Mouse (Mus musculus): ENCODE results near the gene Ifitm6. TPM values are rescaled to one million over a fixed set of nuclear protein-coding genes. Genes with fewer than 3 reads are reported as not detected.
"Not testable (repeated sequence)": the region's sequence is repeated elsewhere in the genome, so short reads cannot be mapped to it uniquely, and the experiment has no call there.

The Ifitm6 gene
- polyA plus RNA-seq (2017; shearing (Covaris generic)), result not detected

- ATAC-seq, result not testable (repeated sequence)
Measured at GRCm38 (mm10) chr7:141017824-141018223, at the start of gene Ifitm6. Gene Ifitm6, minus strand, starts transcription at chr7:141017924.

GRCm38 (mm10) chr7:141064576-141064975, 46.9 kb upstream of the Ifitm6 start:
- no peak for ATAC-seq

DNA sequence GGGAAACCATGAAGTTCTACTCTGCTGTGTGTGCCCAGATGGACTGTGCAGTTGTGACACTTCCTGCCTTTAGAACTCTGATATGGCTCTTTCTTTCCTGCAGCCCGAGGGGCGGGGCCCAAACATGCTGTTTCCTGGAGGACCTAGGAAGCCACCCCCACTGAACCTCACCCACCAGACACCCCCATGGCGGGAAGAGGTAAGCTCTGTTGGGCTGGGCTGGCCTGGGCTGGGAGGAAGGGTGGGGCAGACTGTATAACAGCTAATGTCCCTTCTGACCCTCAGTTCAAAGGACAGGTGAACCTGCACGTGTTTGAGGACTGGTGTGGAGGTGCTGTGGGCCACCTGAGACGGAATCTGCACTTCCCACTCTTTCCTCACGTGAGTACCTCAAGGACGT, 46.5 kb upstream of the Ifitm6 start:
- peak; percentile 69 for ATAC-seq

GRCm38 (mm10) chr7:141063353-141063752, 45.6 kb upstream of the Ifitm6 start:
- no peak for ATAC-seq

- no peak for ATAC-seq
Measured at GRCm38 (mm10) chr7:141062525-141062924, 44.8 kb upstream of the Ifitm6 start.

GRCm38 (mm10) chr7:141061269-141061692, 43.6 kb upstream of the Ifitm6 start:
- ATAC-seq, result peak; percentile 19

- peak; percentile 61 for ATAC-seq
Measured at GRCm38 (mm10) chr7:141060426-141061242, 42.9 kb upstream of the Ifitm6 start, which contains the start of gene B4galnt4. Gene B4galnt4, plus strand, starts transcription at chr7:141061104.

DNA sequence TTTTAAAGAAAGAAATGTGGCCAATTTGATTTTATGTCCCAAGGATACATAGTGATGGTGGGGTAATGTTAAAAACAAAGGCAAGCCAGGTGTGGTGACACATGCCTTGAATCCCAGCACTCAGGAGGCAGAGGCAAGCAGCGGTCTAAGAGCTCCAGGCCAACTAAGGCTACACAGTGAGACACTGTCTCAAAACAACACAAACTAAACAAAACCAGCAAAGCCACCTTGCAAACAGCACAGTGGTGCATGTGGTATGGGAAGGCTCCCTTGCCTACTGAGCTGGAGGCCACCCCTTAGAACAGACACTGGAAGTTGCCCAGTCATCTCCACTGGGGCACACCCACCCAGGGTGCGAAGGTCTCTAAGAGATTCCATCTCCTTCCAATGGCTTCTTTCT, 42.2 kb upstream of the Ifitm6 start:
- ATAC-seq, result no peak

DNA sequence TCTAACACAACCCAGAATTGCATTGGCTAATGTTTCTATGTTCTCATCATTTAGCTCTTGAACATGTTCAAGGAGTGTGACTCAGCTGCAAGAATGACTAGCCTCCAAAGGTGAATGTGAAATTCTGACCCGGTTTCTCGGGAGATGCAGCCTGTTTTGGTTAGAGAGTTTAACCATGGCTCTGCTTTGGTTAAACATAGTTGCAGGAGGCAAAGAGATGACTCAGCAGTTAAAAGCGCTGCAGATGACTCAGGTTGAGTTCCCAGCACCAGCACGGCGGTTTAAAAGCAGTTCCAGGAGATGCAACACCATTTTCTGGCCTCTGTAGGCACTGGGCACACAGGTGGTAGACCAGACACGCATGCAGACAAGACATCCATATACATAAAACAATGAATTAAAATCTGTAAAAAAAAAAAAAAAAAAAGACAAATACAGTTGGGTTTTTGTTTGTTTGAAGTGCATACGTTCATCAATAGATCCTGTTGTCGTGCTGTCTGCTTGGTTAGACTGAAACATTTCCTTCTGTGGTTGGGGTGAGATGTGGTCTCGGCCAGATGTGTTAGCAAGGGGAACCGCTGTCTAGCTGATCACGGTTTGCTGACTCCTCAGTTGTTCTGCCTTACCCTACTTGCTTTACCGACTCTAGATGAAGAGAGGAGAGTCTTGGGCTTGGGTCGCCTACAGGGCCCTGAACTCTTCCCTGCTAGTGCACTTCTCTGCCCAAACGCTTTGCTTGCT, 41.0 kb upstream of the Ifitm6 start:
- ATAC-seq, result peak; percentile 70

DNA sequence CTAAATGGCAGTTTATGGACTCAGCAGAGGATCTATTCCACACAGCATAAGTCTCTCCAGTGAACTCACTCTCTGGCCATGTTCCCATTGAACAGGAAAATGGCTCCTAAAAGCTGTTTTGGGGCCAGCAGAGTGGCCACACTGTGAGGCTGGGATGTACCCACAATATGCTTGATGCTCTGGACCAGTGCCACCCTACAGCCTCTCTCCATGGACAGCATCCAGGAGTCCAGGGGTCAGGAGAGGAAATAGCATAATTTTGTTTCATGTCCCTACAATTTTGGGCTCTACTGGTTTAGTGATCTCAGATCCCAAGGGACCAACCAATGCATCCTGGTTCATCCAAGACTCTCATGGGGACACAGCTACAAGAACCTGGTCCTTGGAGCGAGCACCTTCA, 39.8 kb upstream of the Ifitm6 start:
- ATAC-seq, result no peak

DNA sequence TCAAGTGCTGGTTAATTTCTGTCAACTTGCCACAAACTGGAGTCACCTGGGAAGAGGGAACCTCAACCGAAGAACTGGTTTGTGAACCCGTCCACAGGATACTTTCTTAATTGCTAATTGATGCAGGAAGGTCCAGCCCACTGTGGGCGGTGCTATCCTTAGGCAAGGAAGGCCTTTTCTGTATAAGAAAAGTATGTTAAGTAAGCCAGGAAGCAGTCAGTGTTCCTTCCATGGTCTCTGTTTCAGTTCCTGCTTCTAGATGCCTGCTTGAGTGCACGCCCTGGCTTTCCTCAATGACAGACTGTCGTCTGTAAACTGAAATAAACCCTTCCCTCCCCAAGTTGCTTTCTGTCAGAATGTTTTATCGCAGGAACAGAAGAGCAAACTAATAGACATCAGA, 39.3 kb upstream of the Ifitm6 start:
- ATAC-seq, result no peak

DNA sequence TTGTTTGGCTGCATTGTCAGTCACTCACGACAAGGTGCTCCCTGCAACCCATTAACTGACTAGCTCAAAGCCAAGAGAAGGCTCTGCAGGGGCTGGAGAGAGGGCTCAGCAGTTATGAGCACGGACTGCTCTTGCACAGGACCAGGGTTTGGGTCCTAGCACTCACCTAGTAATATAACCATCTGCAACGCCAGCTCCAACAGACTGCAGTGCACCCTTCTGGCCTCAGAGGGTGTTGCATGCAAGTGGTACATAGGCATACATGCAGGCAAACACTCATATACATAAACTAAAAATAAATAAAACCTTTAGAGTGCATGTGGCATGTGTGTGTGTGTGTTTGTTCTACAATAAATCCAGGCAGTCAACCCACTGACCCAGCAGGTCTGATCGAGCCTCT, 38.1 kb upstream of the Ifitm6 start:
- no peak for ATAC-seq

GRCm38 (mm10) chr7:141052421-141052820, 34.7 kb upstream of the Ifitm6 start:
- no peak for ATAC-seq

GRCm38 (mm10) chr7:141052016-141052415, 34.3 kb upstream of the Ifitm6 start:
- no peak for ATAC-seq

GRCm38 (mm10) chr7:141051060-141051685, 33.4 kb upstream of the Ifitm6 start:
- ATAC-seq, result no peak

GRCm38 (mm10) chr7:141049326-141049725, 31.6 kb upstream of the Ifitm6 start:
- no peak for ATAC-seq

DNA sequence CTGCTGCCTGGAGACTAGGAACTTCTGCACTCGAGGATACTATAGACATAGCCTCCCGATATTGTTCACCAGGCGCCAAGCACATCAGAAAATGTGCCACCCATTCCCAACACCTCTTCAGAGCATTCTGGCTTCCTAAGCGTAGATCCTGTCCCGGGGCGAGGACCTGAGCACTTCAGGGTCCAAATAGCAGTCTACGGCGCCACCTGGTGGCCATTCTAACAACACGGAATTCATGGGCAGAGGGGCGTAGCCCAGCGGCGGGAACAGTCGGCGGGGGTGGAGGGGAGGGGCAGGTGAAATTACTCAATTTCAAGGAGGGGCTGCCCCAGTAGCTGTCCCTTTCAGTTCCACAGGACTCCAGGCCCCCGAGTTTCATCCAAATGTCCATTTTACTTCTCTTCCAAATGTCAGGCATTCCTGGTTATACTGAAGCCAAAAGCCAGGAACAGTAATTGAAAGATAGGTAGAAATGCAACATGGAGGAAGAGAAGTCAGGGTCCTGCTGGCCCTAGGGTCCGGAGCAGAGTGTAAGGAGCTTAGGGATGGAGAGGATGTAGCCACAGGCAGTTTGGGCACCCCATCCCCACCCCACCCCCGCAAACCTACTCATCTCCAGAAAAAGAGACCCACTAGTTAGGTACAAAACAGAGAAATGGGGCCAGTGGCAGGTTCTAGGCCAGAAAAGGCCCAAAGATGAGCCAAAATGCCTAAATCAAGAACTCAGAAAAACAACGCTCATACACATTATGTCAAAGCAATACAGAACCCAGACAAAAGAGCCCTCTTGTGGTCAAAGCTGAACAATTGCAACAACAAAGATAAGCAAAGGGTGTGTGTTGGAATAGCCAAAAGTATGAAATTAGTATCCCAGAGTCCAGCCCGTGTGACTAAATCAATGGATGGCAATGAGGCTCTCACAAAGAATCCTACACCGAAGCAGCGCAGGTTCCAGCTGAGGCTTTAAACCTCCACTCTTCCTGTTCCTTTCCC, 30.8 kb upstream of the Ifitm6 start:
- ATAC-seq, result peak; percentile 89

- no peak for ATAC-seq
Measured at GRCm38 (mm10) chr7:141047581-141048225, 30.0 kb upstream of the Ifitm6 start.

DNA sequence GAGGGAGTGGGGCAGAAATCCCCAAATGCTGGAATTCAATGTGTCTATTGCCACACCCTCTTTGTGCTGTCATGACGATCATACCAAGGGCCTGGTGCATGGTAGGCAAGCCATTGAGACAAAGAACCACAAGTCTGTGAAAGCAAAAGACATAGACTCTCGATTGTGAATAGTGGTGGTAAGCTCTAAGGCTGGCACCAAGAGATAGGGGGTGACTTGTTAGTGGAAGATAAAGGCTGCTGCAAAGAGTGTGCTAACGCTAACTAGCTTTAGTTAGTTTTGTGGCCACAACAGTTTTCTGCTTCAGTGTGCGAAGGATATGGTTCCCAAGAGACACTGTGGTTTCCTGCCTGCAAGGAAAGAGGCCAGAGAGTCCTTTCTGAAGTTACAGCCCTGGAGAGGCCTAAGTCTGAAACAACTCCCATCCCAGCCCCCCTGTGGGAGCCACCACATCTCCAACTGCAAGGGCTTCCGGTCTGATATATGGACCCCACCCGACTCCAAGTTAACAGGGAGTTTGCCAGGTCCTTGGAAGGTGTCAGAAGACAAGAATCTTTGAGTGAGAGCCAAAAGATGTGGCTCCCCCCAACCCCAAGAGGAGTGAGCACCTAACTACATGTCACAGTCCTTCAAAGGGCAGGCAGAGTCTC, 29.3 kb upstream of the Ifitm6 start:
- no peak for ATAC-seq

- no peak for ATAC-seq
Measured at GRCm38 (mm10) chr7:141042539-141042938, 24.8 kb upstream of the Ifitm6 start.

DNA sequence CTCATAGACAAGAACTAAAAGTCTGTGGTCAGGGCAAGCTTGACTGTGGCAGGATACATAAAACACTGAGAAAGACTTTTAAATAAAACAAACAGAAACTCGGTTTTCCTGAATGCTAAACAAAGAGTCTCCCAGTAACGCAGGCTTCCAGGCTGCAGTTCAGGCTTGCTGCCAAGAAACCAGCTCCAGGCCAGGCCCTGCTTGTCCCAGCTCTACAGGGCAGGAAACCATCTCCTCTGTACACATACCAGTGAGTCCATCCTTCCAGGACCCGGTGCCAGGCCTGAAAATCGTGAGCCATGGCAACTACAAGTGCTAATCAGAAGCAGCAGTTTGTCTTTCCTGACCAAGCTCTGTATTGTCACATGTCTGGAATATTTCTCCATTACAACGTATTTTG, 23.9 kb upstream of the Ifitm6 start:
- ATAC-seq, result no peak

All from CD4-positive, CD25-positive, alpha-beta regulatory T cell, adult 4 months (primary cell).